Mouse (Mus musculus): Measurements from ENCODE around the gene Fam187b.
"Not testable (repeated sequence)": the region's sequence is repeated elsewhere in the genome, so short reads cannot be mapped to it uniquely, and the experiment has no call there.

The Fam187b gene

GRCm38 (mm10) chr7:30973501-30974289, at the start of gene Fam187b:
Fam187b (plus strand) TSS chr7:30973790.
- DNase-seq (ENCODE audit: low spot score): no peak

GRCm38 (mm10) chr7:30924071-30924470, 49.5 kb upstream of the Fam187b start:
- DNase-seq (ENCODE audit: low spot score): no peak

GRCm38 (mm10) chr7:30924581-30924980, 49.0 kb upstream of the Fam187b start, which contains the start of gene Hamp2:
Hamp2 (minus strand) TSS chr7:30924681.
- DNase-seq (ENCODE audit: low spot score): not testable (repeated sequence)

GRCm38 (mm10) chr7:30935422-30936099, 38.0 kb upstream of the Fam187b start:
- DNase-seq (ENCODE audit: low spot score): not testable (repeated sequence)

- DNase-seq (ENCODE audit: low spot score): not testable (repeated sequence)
These were observed 33.5 kb upstream of the Fam187b start for GRCm38 (mm10) chr7:30940070-30940469.

- not testable (repeated sequence) for DNase-seq (ENCODE audit: low spot score)
These were observed 31.2 kb upstream of the Fam187b start for GRCm38 (mm10) chr7:30942365-30942764.

- no peak for DNase-seq (ENCODE audit: low spot score)
These were observed 29.5 kb upstream of the Fam187b start, which contains the start of gene Hamp for GRCm38 (mm10) chr7:30943909-30944635. Hamp (minus strand) TSS chr7:30944032.

GRCm38 (mm10) chr7:30944706-30945105, 28.9 kb upstream of the Fam187b start:
- DNase-seq (ENCODE audit: low spot score): not testable (repeated sequence)

- not testable (repeated sequence) for DNase-seq (ENCODE audit: low spot score)
These were observed 28.1 kb upstream of the Fam187b start for GRCm38 (mm10) chr7:30945466-30945865.

GRCm38 (mm10) chr7:30945876-30946275, 27.7 kb upstream of the Fam187b start:
- no peak for DNase-seq (ENCODE audit: low spot score)

GRCm38 (mm10) chr7:30949902-30950301, 23.7 kb upstream of the Fam187b start:
- not testable (repeated sequence) for DNase-seq (ENCODE audit: low spot score)

- DNase-seq (ENCODE audit: low spot score): no peak
These were observed 20.9 kb upstream of the Fam187b start for GRCm38 (mm10) chr7:30952441-30953265.

- DNase-seq (ENCODE audit: low spot score): no peak
These were observed 20.1 kb upstream of the Fam187b start for GRCm38 (mm10) chr7:30953459-30953858.

GRCm38 (mm10) chr7:30954036-30954435, 19.6 kb upstream of the Fam187b start:
- DNase-seq (ENCODE audit: low spot score): no peak

GRCm38 (mm10) chr7:30954971-30955520, 18.5 kb upstream of the Fam187b start:
- DNase-seq (ENCODE audit: low spot score): no peak

- peak; percentile 49 for DNase-seq (ENCODE audit: low spot score)
These were observed 17.8 kb upstream of the Fam187b start for GRCm38 (mm10) chr7:30955584-30956356.

- DNase-seq (ENCODE audit: low spot score): no peak
These were observed 17.2 kb upstream of the Fam187b start for GRCm38 (mm10) chr7:30956357-30956751.

GRCm38 (mm10) chr7:30956756-30957366, 16.7 kb upstream of the Fam187b start, which contains the start of gene Usf2:
Usf2 (minus strand) TSS chr7:30956803.
- DNase-seq (ENCODE audit: low spot score): no peak

- peak; percentile 78 for DNase-seq (ENCODE audit: low spot score)
These were observed 16.2 kb upstream of the Fam187b start for GRCm38 (mm10) chr7:30957367-30957783.
